19 mouse cellular contexts compared by ENCODE assay signal in genomic region chr2:29732559-29732958, GRCm38 (mm10). TPM values are rescaled to one million over a fixed set of nuclear protein-coding genes. Genes with fewer than 3 reads are reported as not detected.
"Had no signal": no experiment of that assay in that cellular context is flagged by ENCODE, and none has a peak within 500 bp of the region (broad histone marks: within the 10 kb centered on the region; RNA-seq: fewer than 3 reads in every experiment).

No protein-coding gene starts in this region.

- H3K9ac ChIP-seq: limb, embryonic 15.5 days; liver, embryonic 14.5 days; midbrain, embryonic 12.5 days; neural tube, embryonic 13.5 days had no signal

- H3K4me3 ChIP-seq: limb, embryonic 15.5 days; midbrain, embryonic 12.5 days; neural tube, embryonic 13.5 days had no signal

- H3K27ac ChIP-seq: limb, embryonic 15.5 days; liver, embryonic 14.5 days; midbrain, embryonic 12.5 days; neural tube, embryonic 13.5 days had no signal

- ATAC-seq: hindbrain, embryonic 16.5 days; inflammation-experienced regulatory T-cells, adult 6 months; intestine, postnatal 0 days; midbrain, embryonic 16.5 days had no signal

- H3K4me2 ChIP-seq: limb, embryonic 15.5 days; midbrain, embryonic 12.5 days; neural tube, embryonic 13.5 days had no signal

- H3K27me3 ChIP-seq: limb, embryonic 15.5 days; midbrain, embryonic 12.5 days; neural tube, embryonic 13.5 days had no signal

- DNase-seq: layer of hippocampus, adult 9-11 months; layer of hippocampus, postnatal 36 days; lung, adult 18-20 months; retina, postnatal 1 day; right cerebral cortex, postnatal 14 days; thymus, adult 2 months; thymus, postnatal 25 days had no signal

- H3K4me1 ChIP-seq: limb, embryonic 15.5 days; midbrain, embryonic 12.5 days; neural tube, embryonic 13.5 days had no signal

- H3K9me3 ChIP-seq: limb, embryonic 15.5 days; midbrain, embryonic 12.5 days; neural tube, embryonic 13.5 days had no signal

RNA-seq across cellular contexts. Expression of gene Gm13420, which starts 18.9 kb away (rescaled TPM):
- polyA plus RNA-seq: inflammation-experienced regulatory T-cells, adult 6 months; limb, embryonic 11.5 days; limb, embryonic 15.5 days; midbrain, embryonic 12.5 days; urinary bladder, adult 2 months had no signal

RNA-seq across cellular contexts. Expression of gene Gm13547, which starts 26.6 kb away (rescaled TPM):
- polyA plus RNA-seq: hindbrain, embryonic 16.5 days; inflammation-experienced regulatory T-cells, adult 6 months; intestine, postnatal 0 days; limb, embryonic 11.5 days; liver, embryonic 14.5 days; lung, embryonic 16.5 days; midbrain, embryonic 16.5 days; spleen, adult 2 months; thymus, adult 2 months; urinary bladder, adult 2 months had no signal
